Mouse (Mus musculus) testis, adult 2 months (tissue): ENCODE results near the gene Prlhr. TPM values are rescaled to one million over a fixed set of nuclear protein-coding genes. Genes with fewer than 3 reads are reported as not detected.

Source experiments
- H3K27ac ChIP-seq: fragments of 200-500 bp; 2 replicates; pipeline ENCODE4 v1.5.1; 2012; ENCODE audit warnings: low read depth, low read length; ENCODE audit not compliant: control insufficient read depth, insufficient read depth
- H3K27me3 ChIP-seq: fragments of 200-500 bp; 2 replicates; pipeline ENCODE4 v1.6.1; 2012; ENCODE audit warnings: mild to moderate bottlenecking, low read length, moderate library complexity; ENCODE audit not compliant: control insufficient read depth, insufficient read depth
- H3K36me3 ChIP-seq: fragments of 200-500 bp; 2 replicates; pipeline ENCODE4 v1.6.1; 2012; ENCODE audit warnings: mild to moderate bottlenecking, low read length; ENCODE audit not compliant: control insufficient read depth, insufficient read depth
- H3K4me1 ChIP-seq: fragments of 200-500 bp; 2 replicates; pipeline ENCODE4 v1.6.1; 2012; ENCODE audit warnings: low read length; ENCODE audit not compliant: control insufficient read depth, insufficient read depth
- H3K4me3 ChIP-seq: fragments of 200-500 bp; 2 replicates; pipeline ENCODE4 v1.5.1; 2012; ENCODE audit warnings: low read depth, mild to moderate bottlenecking, low read length, moderate library complexity, mixed read lengths; ENCODE audit not compliant: control insufficient read depth
- CTCF ChIP-seq: fragments of 200-500 bp; IDR thresholded peaks from 2 replicates; pipeline ENCODE4 v1.5.1; 2012; ENCODE audit warnings: low read depth, mild to moderate bottlenecking, inconsistent platforms, low read length, moderate library complexity; ENCODE audit not compliant: control insufficient read depth, insufficient read depth, insufficient replicate concordance
- POLR2A ChIP-seq: fragments of 200-500 bp; IDR thresholded peaks from 2 replicates; pipeline ENCODE4 v1.6.1; 2012; ENCODE audit warnings: low read depth, mild to moderate bottlenecking, inconsistent platforms, low read length, moderate library complexity; ENCODE audit not compliant: control insufficient read depth
- polyA plus RNA-seq: library from polyadenylated mRNA; depleted of rRNA; stranded (reverse); fragments of >200 nt; gene quantifications from 2 replicates; pipeline ENCODE4 v1.2.3, GENCODE M21; 2012; rRNA removed

Gene Prlhr
- polyA plus RNA-seq, 1 experiment = not detected

DNA sequence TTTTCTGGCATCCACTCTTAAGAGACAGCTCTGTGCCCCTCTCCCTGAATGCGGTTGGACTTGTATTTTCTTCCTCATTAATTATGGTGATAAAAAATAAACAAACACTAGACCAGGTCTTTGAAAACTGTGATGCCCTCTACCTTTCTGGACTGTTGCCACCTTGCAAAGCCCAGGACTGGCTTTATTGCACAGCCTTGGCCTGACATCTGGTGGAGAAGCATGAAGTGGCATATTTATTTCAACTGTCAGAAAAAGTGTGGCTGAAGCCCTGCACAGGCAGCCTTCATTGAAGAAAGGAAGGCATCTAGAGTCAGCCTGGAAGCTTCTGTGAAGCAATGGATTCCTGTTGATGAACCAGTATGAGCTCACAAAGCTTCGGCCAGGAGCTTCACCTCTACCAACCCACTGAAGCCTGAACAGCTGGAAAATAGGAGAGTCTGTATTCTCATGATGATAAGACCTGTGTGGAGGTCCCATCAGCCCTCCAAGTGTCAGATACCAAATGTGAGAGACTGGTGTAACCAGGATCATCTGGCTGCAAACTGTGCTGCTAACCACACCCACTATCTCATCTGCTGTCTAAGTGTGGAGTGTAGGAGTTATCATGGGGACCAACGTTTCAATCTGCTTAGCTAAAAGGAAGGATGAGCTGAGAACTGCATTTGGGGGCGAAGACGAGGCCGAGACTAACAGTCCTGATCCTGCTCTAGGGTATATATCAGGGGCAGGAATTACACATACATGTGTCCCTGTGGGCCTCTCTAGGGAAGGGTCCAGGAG lies 35.6 kb downstream of the Prlhr start:
- Histone ChIP-seq H3K27ac (no peak overlapping the region), H3K4me3 (no peak overlapping the region), H3K4me1 (no peaks in the 10 kb centered on the region), H3K36me3 (no peaks in the 10 kb centered on the region), H3K27me3 (no peaks in the 10 kb centered on the region)
- no peak for TF ChIP-seq POLR2A
- no peak for TF ChIP-seq CTCF

- no peak overlapping the region for H3K4me3 ChIP-seq
- TF ChIP-seq POLR2A (no peak), CTCF (no peak)
- no peaks in the 10 kb centered on the region for H3K27me3 ChIP-seq
- no peaks in the 10 kb centered on the region for H3K4me1 ChIP-seq
- no peaks in the 10 kb centered on the region for H3K36me3 ChIP-seq
- H3K27ac ChIP-seq = no peak overlapping the region
Measured at GRCm38 (mm10) chr19:60417611-60418010, 50.5 kb downstream of the Prlhr start.

Other genes with a start within 250 kb of the Prlhr start
- gene Fam204a, start 241.6 kb downstream of the Prlhr start, polyA plus RNA-seq = 8.6 TPM in 2 replicates
- gene Cacul1, start 112.7 kb upstream of the Prlhr start, polyA plus RNA-seq = 84.8 and 94.2 TPM in 2 replicates